In the genomic region with DNA sequence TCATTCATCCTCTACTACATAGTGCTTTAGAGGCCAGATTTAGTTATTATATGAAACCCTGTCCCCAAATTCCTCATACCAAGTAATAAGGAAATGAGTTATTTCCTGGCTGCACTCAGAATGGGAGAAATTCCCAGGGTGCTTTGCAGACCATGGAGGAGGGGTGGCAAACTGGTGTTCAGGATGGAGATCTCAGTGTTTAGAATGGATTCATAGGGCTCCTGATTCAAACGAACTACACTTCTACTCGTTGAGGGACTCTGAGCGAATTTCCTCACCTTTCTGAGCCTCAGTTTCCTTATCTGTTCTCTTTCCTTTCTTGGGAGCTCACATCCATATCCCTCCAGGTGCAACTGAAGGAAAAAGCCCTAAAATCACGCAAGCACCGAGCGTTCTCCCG, we compare ENCODE assay signal across 9 mouse cellular contexts. TPM values are rescaled to one million over a fixed set of nuclear protein-coding genes. Genes with fewer than 3 reads are reported as not detected.
DNase-seq lines count a peak whose midpoint lies in the region; ATAC-seq and TF ChIP-seq lines count a peak whose summit lies in the region.
"Had no signal": no experiment of that assay in that cellular context is flagged by ENCODE, and none has a peak within 500 bp of the region (broad histone marks: within the 10 kb centered on the region; RNA-seq: fewer than 3 reads in every experiment).

No protein-coding gene starts in this region.

- no peak for DNase-seq in gastrocnemius, adult 2 months
- DNase-seq in gastrocnemius, postnatal 4 days (ENCODE audit: low spot score in 2 of 2) = no peak
- no peak for DNase-seq in spleen, adult 2 months (ENCODE audit: low read depth in 1 of 2, low spot score in 2 of 2)
- DNase-seq in spleen, adult 12 weeks (ENCODE audit: low spot score) = no peak
- DNase-seq in hindbrain, embryonic 14.5 days (ENCODE audit: low spot score) = peak; percentile 40
- DNase-seq in thymus, postnatal 4 days = no peak

- peak overlapping the region; percentile 92 for H3K9ac ChIP-seq in hindbrain, embryonic 14.5 days
- peak overlapping the region; percentile 88 for H3K9ac ChIP-seq in midbrain, embryonic 13.5 days (replicated peaks)

- peak; percentile 45; the same call in 1 of the 2 replicates for ATAC-seq in hindbrain, embryonic 14.5 days (ENCODE audit: low FRiP score)
- ATAC-seq in midbrain, embryonic 13.5 days = peak; percentile 41
- ATAC-seq in megakaryocyte-erythroid progenitor cell, adult 5-6 weeks (replicated peaks; ENCODE audit: low FRiP score, low TSS enrichment, poor library complexity, severe bottlenecking) = no peak

- peak overlapping the region; percentile 95 for H3K4me3 ChIP-seq in gastrocnemius, adult 2 months
- peak overlapping the region; percentile 84; the same call in 1 of the 2 replicates for H3K4me3 ChIP-seq in spleen, adult 2 months (ENCODE audit: extremely low read depth, insufficient read depth, insufficient read length)
- peak overlapping the region; percentile 81 for H3K4me3 ChIP-seq in hindbrain, embryonic 14.5 days (replicated peaks; ENCODE audit: low read length)
- peak overlapping the region; percentile 83 for H3K4me3 ChIP-seq in midbrain, embryonic 13.5 days (replicated peaks)

- intact Hi-C loops in gastrocnemius, adult 2 months (cut with DNase I) = loop anchor here (2.0 kb wide), 1 partner anchor 44 kb away; the partner anchor contains the start of gene Fopnl

- peak overlapping the region; percentile 91 for H3K27ac ChIP-seq in gastrocnemius, adult 2 months
- H3K27ac ChIP-seq in spleen, adult 2 months (ENCODE audit: insufficient read depth, low read length) = peak overlapping the region; percentile 47
- H3K27ac ChIP-seq in hindbrain, embryonic 14.5 days = peak overlapping the region; percentile 71; the same call in 1 of the 2 replicates
- H3K27ac ChIP-seq in midbrain, embryonic 13.5 days = no peak overlapping the region; the same call in 1 of the 2 replicates

- H3K4me2 ChIP-seq in hindbrain, embryonic 14.5 days (replicated peaks) = peak overlapping the region; percentile 99
- peak overlapping the region; percentile 94 for H3K4me2 ChIP-seq in midbrain, embryonic 13.5 days (replicated peaks)

- 13% methylated on average over 7 of the region's 7 CpGs for WGBS in spleen, adult 2 months
- WGBS in hindbrain, embryonic 14.5 days = 4% methylated on average over 7 of the region's 7 CpGs
- 1% methylated on average over 7 of the region's 7 CpGs for WGBS in midbrain, embryonic 13.5 days

- no peaks in the 10 kb centered on the region for H3K9me3 ChIP-seq in hindbrain, embryonic 14.5 days (ENCODE audit: control insufficient read depth, low read length)
- no peaks in the 10 kb centered on the region for H3K9me3 ChIP-seq in midbrain, embryonic 13.5 days

- no peak for TF ChIP-seq CTCF in gastrocnemius, adult 2 months (IDR thresholded peaks at IDR 0.05)
- TF ChIP-seq CTCF in spleen, adult 2 months (IDR thresholded peaks at IDR 0.05; ENCODE audit: extremely low read depth, insufficient read depth, insufficient read length, insufficient replicate concordance) = no peak

- TF ChIP-seq POLR2A in spleen, adult 2 months (IDR thresholded peaks at IDR 0.05; ENCODE audit: low read depth, low read length) = no peak

- no peaks in the 10 kb centered on the region for H3K27me3 ChIP-seq in spleen, adult 2 months (ENCODE audit: control insufficient read depth, insufficient read depth, low read length)
- H3K27me3 ChIP-seq in hindbrain, embryonic 14.5 days (ENCODE audit: control insufficient read depth, insufficient read depth, low read length) = no peaks in the 10 kb centered on the region
- H3K27me3 ChIP-seq in midbrain, embryonic 13.5 days = no peaks in the 10 kb centered on the region
- H3K27me3 ChIP-seq: Patski had no signal

- H3K4me1 ChIP-seq in spleen, adult 2 months (ENCODE audit: control insufficient read depth, insufficient read depth, insufficient read length) = peaks cover 11% of the 10 kb centered on the region; the same call in 1 of the 2 replicates
- peaks cover 13% of the 10 kb centered on the region for H3K4me1 ChIP-seq in hindbrain, embryonic 14.5 days (replicated peaks; ENCODE audit: control insufficient read depth, insufficient read depth, low read length)
- H3K4me1 ChIP-seq in midbrain, embryonic 13.5 days (replicated peaks) = peaks cover 13% of the 10 kb centered on the region

- no peaks in the 10 kb centered on the region for H3K36me3 ChIP-seq in spleen, adult 2 months (ENCODE audit: control insufficient read depth, insufficient read depth, low read length)
- H3K36me3 ChIP-seq in hindbrain, embryonic 14.5 days (replicated peaks; ENCODE audit: control insufficient read depth, insufficient read depth) = no peaks in the 10 kb centered on the region
- no peaks in the 10 kb centered on the region for H3K36me3 ChIP-seq in midbrain, embryonic 13.5 days

RNA-seq across cellular contexts. Expression of gene Abcc1, which starts 0.4 kb away (rescaled TPM):
- total RNA-seq in gastrocnemius, adult 2 months (2021) = 10 to 100 TPM; 21.6 to 25.0 TPM
- total RNA-seq in gastrocnemius, postnatal 4 days (2021) = 10 to 100 TPM; 25.9 to 29.4 TPM
- polyA plus RNA-seq in spleen, adult 2 months (2012; rRNA removed) = 30.6 and 35.6 TPM in 2 replicates
- polyA plus RNA-seq in hindbrain, embryonic 14.5 days (2014; fragmentation: Nextera tagmentation; extraction: Ambion mirVana) = 8.2 and 9.0 TPM in 2 replicates
- polyA plus RNA-seq in midbrain, embryonic 13.5 days (2015; fragmentation: Nextera tagmentation; extraction: Ambion mirVana) = 6.9 and 7.1 TPM in 2 replicates
- 32.6 and 42.0 TPM in 2 replicates for total RNA-seq in megakaryocyte-erythroid progenitor cell, adult 5-6 weeks (2014; fragmentation: Nextera tagmentation)
- 19.1 and 25.8 TPM in 2 replicates for total RNA-seq in megakaryocyte-erythroid progenitor cell, adult 5-6 weeks (2017)

RNA-seq across cellular contexts. Expression of gene Fopnl, which starts 43.7 kb away (rescaled TPM):
- 10 to 100 TPM; 65.5 to 73.3 TPM for total RNA-seq in gastrocnemius, adult 2 months (2021)
- 10 to 100 TPM; 59.5 to 60.6 TPM for total RNA-seq in gastrocnemius, postnatal 4 days (2021)
- 17.1 and 20.3 TPM in 2 replicates for polyA plus RNA-seq in spleen, adult 2 months (2012; rRNA removed)
- 186 and 209 TPM in 2 replicates for polyA plus RNA-seq in hindbrain, embryonic 14.5 days (2014; fragmentation: Nextera tagmentation; extraction: Ambion mirVana)
- polyA plus RNA-seq in midbrain, embryonic 13.5 days (2015; fragmentation: Nextera tagmentation; extraction: Ambion mirVana) = 198 and 214 TPM in 2 replicates
- total RNA-seq in megakaryocyte-erythroid progenitor cell, adult 5-6 weeks (2014; fragmentation: Nextera tagmentation) = 60.9 and 92.5 TPM in 2 replicates
- 39.4 and 40.3 TPM in 2 replicates for total RNA-seq in megakaryocyte-erythroid progenitor cell, adult 5-6 weeks (2017)
